Mouse (Mus musculus): ENCODE measurements around the gene Gm14190. TPM values are rescaled to one million over a fixed set of nuclear protein-coding genes. Genes with fewer than 3 reads are reported as not detected.

The Gm14190 gene
- polyA plus RNA-seq (2012; rRNA removed), result not detected in 2 replicates

GRCm38 (mm10) chr11:99690463-99690862, at the start of gene Gm14190:
Gene Gm14190, minus strand, starts transcription at chr11:99690740.

DNA sequence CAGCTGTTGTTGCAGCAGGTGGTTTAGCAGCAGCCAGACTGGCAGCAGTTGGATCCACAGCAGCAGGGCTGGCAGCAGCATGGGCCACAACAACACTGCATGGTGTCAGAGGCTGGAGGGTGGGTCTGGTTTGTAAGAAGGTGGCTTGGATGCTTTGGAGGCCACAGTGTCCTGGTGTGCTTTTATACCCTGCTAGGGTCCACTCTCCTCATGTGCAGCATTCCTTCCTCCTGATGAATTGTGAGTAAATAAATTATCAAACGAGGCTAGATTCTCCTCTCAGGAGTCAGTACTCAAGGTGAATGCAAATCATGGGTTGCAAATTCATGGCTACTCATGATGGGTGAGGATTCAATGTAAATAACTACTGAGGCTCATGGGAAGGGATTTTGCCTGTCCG, 43.6 kb upstream of the Gm14190 start, which contains the start of gene Gm14180:
Gm14180 (minus strand) TSS at position 101 of the 400 bp plus-strand sequence.

GRCm38 (mm10) chr11:99665860-99666259, 24.7 kb downstream of the Gm14190 start, which contains the start of gene Krtap4-6:
Gene Krtap4-6, minus strand, starts transcription at chr11:99665960.

DNA sequence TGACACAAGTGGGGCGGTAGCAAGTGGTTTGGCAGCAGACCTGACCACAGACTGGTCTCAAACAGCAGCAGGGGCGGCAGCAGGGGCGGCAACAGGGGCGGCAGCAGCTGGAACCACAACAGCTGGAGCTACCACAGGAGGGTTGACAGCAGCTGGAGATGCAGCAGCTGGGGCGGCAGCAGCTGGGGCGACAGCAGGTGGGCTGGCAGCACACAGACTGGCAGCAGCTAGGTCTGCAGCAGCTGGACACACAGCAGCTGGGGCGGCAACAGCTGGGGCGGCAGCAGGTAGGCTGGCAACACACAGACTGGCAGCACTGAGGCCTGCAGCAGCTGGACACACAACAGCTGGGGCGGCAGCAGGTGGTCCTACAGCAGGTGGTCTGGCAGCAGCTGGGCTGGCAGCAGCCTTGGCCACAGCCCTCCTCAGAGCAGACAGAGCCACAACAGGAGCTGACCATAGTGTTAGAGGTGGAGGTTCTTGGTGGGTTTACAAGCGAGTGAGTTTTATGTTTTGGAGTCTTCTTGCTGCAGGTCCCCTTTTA, 32.0 kb downstream of the Gm14190 start, which contains the start of gene Gm11563:
Gm11563 (minus strand) TSS at position 494 of the 544 bp plus-strand sequence.

GRCm38 (mm10) chr11:99650136-99650535, 40.4 kb downstream of the Gm14190 start, which contains the start of gene Gm11555:
Gene Gm11555, minus strand, starts transcription at chr11:99650236.

GRCm38 (mm10) chr11:99643635-99644139, 46.9 kb downstream of the Gm14190 start, which contains the start of gene Krtap4-7:
Gene Krtap4-7, minus strand, starts transcription at chr11:99644089.

Other genes starting within 250 kb of the Gm14190 start
- gene Krt23, start 197.6 kb downstream of the Gm14190 start, polyA plus RNA-seq (2012; rRNA removed), result 0.02 and 0.49 TPM in 2 replicates
- not detected in 2 replicates for gene Krt39, start 169.4 kb downstream of the Gm14190 start, polyA plus RNA-seq (2012; rRNA removed)
- not detected in 2 replicates for gene Krt40, start 147.6 kb downstream of the Gm14190 start, polyA plus RNA-seq (2012; rRNA removed)
- gene Krtap3-3, start 139.9 kb downstream of the Gm14190 start, polyA plus RNA-seq (2012; rRNA removed), result not detected in 2 replicates
- gene Krtap3-2, start 133.9 kb downstream of the Gm14190 start, polyA plus RNA-seq (2012; rRNA removed), result not detected in 2 replicates
- not detected in 2 replicates for gene Gm11939, start 131.3 kb downstream of the Gm14190 start, polyA plus RNA-seq (2012; rRNA removed)
- not detected in 2 replicates for gene Krtap3-1, start 124.1 kb downstream of the Gm14190 start, polyA plus RNA-seq (2012; rRNA removed)
- not detected in 2 replicates for gene Krtap1-5, start 109.7 kb downstream of the Gm14190 start, polyA plus RNA-seq (2012; rRNA removed)
- not detected in 2 replicates for gene Krtap1-4, start 107.1 kb downstream of the Gm14190 start, polyA plus RNA-seq (2012; rRNA removed)
- not detected in 2 replicates for gene Krtap1-3, start 99.4 kb downstream of the Gm14190 start, polyA plus RNA-seq (2012; rRNA removed)
- not detected in 2 replicates for gene Krtap9-3, start 92.6 kb downstream of the Gm14190 start, polyA plus RNA-seq (2012; rRNA removed)
- not detected in 2 replicates for gene Gm11938, start 87.4 kb downstream of the Gm14190 start, polyA plus RNA-seq (2012; rRNA removed)
- gene Gm11937, start 80.6 kb downstream of the Gm14190 start, polyA plus RNA-seq (2012; rRNA removed), result not detected in 2 replicates
- gene Krtap2-4, start 75.9 kb downstream of the Gm14190 start, polyA plus RNA-seq (2012; rRNA removed), result not detected in 2 replicates
- not detected in 2 replicates for gene Gm11562, start 70.3 kb downstream of the Gm14190 start, polyA plus RNA-seq (2012; rRNA removed)
- gene Krtap4-1, start 62.5 kb downstream of the Gm14190 start, polyA plus RNA-seq (2012; rRNA removed), result not detected in 2 replicates
- gene Krtap4-2, start 55.7 kb downstream of the Gm14190 start, polyA plus RNA-seq (2012; rRNA removed), result not detected in 2 replicates
- gene Krtap4-7, start 46.7 kb downstream of the Gm14190 start, polyA plus RNA-seq (2012; rRNA removed), result not detected in 2 replicates
- not detected in 2 replicates for gene Gm11555, start 40.5 kb downstream of the Gm14190 start, polyA plus RNA-seq (2012; rRNA removed)
- gene Gm11563, start 31.8 kb downstream of the Gm14190 start, polyA plus RNA-seq (2012; rRNA removed), result not detected in 2 replicates
- gene Krtap4-6, start 24.8 kb downstream of the Gm14190 start, polyA plus RNA-seq (2012; rRNA removed), result not detected in 2 replicates
- not detected in 2 replicates for gene Gm14180, start 43.5 kb upstream of the Gm14190 start, polyA plus RNA-seq (2012; rRNA removed)
- gene Gm11595, start 82.2 kb upstream of the Gm14190 start, polyA plus RNA-seq (2012; rRNA removed), result not detected in 2 replicates
- not detected in 2 replicates for gene Krtap4-8, start 90.0 kb upstream of the Gm14190 start, polyA plus RNA-seq (2012; rRNA removed)
- gene Krtap4-9, start 94.5 kb upstream of the Gm14190 start, polyA plus RNA-seq (2012; rRNA removed), result not detected in 2 replicates
- not detected in 2 replicates for gene Gm11596, start 102.7 kb upstream of the Gm14190 start, polyA plus RNA-seq (2012; rRNA removed)
- gene Gm11569, start 108.2 kb upstream of the Gm14190 start, polyA plus RNA-seq (2012; rRNA removed), result not detected in 2 replicates
- gene Gm11554, start 113.7 kb upstream of the Gm14190 start, polyA plus RNA-seq (2012; rRNA removed), result not detected in 2 replicates
- gene Krtap4-13, start 119.2 kb upstream of the Gm14190 start, polyA plus RNA-seq (2012; rRNA removed), result not detected in 2 replicates
- not detected in 2 replicates for gene Gm11564, start 124.9 kb upstream of the Gm14190 start, polyA plus RNA-seq (2012; rRNA removed)
- gene 2300003K06Rik, start 147.3 kb upstream of the Gm14190 start, polyA plus RNA-seq (2012; rRNA removed), result not detected in 2 replicates
- gene Krtap4-16, start 160.9 kb upstream of the Gm14190 start, polyA plus RNA-seq (2012; rRNA removed), result not detected in 2 replicates
- not detected in 2 replicates for gene Gm11568, start 167.2 kb upstream of the Gm14190 start, polyA plus RNA-seq (2012; rRNA removed)
- gene Gm11559, start 173.7 kb upstream of the Gm14190 start, polyA plus RNA-seq (2012; rRNA removed), result not detected in 2 replicates
- not detected in 2 replicates for gene Krtap9-1, start 182.6 kb upstream of the Gm14190 start, polyA plus RNA-seq (2012; rRNA removed)
- not detected in 2 replicates for gene Gm11567, start 188.4 kb upstream of the Gm14190 start, polyA plus RNA-seq (2012; rRNA removed)
- gene Krtap31-1, start 217.2 kb upstream of the Gm14190 start, polyA plus RNA-seq (2012; rRNA removed), result not detected in 2 replicates
- not detected in 2 replicates for gene Gm11565, start 224.0 kb upstream of the Gm14190 start, polyA plus RNA-seq (2012; rRNA removed)
- gene Krtap31-2, start 245.6 kb upstream of the Gm14190 start, polyA plus RNA-seq (2012; rRNA removed), result not detected in 2 replicates